Mouse (Mus musculus) CD4-positive, CD25-positive, alpha-beta regulatory T cell, adult 4 months (primary cell): ENCODE measurements around the gene Slc39a7. TPM values are rescaled to one million over a fixed set of nuclear protein-coding genes. Genes with fewer than 3 reads are reported as not detected.
"Not testable (repeated sequence)": the region's sequence is repeated elsewhere in the genome, so short reads cannot be mapped to it uniquely, and the experiment has no call there.

Experiments
- ATAC-seq: one replicate; pipeline ENCODE4 v1.8.0; 2017
- polyA plus RNA-seq, 2 experiments: library from polyadenylated mRNA; unstranded; fragments of 100-300 nt; shearing (Covaris generic); gene quantifications; one replicate each; pipeline ENCODE4 v1.2.1; 2017

Slc39a7 gene
- polyA plus RNA-seq, 2 experiments from 2014 or later, result 53.0 to 92.6 TPM

DNA sequence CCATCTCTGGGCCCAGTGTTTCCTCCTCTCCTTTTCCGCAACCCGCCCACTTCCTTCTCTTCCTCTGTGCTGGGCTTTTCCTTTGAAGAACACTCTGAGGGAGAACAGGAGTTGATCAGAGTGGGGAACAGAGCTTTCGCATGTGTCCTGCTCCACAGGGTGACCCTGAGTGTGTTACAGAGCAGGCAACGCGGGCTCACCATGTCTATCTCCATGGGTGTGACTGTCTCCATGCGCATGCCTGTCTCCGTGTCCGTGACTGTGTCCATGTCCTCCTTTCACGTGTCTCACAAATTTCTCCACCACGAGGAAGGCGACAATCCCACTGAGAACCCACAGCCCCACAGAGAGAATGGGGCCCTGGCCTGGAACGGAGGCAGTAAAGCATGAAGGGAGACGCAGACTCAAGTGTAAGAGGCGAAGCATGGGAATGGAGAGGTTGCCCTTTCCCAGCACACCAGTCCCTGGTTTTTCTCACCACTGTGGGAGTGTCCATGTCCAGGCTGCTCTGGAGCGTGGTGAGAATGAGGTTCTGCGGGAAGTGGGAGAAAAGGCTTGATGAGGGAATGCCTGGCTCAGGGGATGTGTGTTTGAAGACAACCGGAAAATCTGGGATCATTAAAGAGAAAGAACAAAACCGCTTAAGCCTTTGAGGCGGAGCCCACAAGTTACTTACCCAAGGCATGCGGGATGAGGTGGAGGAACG is 1.4 kb downstream of the Slc39a7 start:
- ATAC-seq, result no peak

- no peak for ATAC-seq
These were observed 2.2 kb downstream of the Slc39a7 start for GRCm38 (mm10) chr17:34029150-34029889.

DNA sequence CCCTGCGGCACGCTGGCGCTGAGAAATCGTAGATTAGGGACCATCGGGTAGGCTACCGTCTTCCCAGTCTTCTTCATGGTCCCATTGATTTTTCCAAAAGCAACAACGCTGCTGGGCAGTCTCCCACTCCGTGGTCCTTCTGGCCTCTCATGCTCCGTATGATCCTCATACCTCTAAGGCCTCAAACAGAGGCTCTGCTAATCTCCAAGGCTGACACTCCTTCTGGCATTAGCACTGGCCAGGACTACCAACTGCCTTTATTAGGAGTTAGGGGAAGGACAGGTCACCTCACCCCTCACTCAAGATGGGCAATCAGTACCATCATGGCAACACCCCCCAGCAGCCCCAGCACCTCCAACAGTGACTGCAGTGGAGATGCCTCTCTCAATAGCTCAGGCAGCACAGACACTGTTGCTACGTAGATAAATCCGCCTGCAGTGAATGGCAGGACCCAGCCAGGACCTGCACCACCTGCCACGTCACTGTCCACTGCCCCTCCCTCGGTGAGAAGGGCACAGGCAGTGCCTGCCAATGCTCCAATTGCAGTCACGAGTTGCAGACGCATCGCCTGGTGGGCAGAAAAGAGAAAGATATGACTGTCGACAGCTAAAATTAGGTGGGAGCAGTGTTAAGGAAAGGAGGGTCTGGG is 2.9 kb downstream of the Slc39a7 start:
- no peak for ATAC-seq

DNA sequence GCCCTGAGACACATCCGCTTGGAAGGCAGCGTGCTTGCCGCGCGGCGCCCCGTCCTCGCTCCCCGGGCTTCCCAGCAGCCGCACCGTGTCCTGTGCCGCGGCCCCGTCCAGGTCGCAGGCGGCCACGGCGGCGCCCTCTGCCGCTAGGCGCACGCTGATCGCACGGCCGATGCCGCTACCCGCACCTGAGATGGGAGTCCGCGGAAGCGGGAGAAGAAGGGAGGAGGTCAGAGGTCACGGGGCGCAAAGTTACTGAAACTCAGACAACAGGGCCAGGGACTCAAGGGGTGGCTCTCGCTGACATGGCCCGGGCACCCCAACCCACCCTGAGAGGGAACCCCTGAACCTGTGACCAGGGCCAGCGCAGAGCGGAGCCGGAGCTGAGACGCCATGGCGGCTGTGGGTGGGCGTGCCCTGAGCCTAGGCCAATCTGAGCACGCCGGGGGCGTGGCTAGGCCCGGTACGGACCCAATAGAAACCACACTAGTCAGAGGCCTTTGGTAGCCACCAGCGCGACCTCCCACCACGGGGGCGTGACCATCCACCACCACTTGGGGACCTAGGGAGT is 3.7 kb downstream of the Slc39a7 start, which contains the start of gene H2-Ke6:
TSS of gene H2-Ke6 (minus strand) at position 405 of the 568 bp plus-strand sequence.
- peak; percentile 50 for ATAC-seq

GRCm38 (mm10) chr17:34026917-34027655 is 4.4 kb downstream of the Slc39a7 start:
- ATAC-seq, result peak; percentile 46

GRCm38 (mm10) chr17:34026221-34026620 is 5.3 kb downstream of the Slc39a7 start:
- no peak for ATAC-seq

GRCm38 (mm10) chr17:34025756-34026151 is 5.7 kb downstream of the Slc39a7 start:
- no peak for ATAC-seq

GRCm38 (mm10) chr17:34024861-34025755 is 6.4 kb downstream of the Slc39a7 start:
- ATAC-seq, result no peak

DNA sequence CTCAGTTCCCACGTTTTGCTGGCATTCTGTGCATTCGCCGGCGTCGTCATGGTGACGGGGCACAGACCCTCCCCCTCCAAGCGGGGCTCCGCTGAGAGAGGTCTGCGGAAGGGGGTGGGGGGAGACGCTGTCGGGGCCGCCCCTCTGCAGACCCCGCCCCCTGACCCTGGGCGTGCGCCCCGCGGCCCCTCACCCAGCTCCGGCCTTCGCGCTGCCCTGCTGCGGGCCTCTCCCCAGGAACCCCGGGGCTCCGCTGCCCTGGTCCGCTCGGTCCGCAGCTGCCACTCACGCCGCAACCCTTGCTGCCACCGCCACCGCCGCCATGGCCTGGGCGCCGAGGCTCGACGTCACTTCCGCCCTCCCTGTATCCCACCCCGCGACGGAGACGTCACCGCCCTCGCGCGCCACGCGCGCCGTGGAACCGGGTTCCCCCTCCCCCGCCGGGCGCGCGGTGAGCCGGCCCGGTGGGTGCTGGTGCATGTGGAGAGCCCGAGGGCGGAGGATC is 7.1 kb downstream of the Slc39a7 start, which contains the start of gene Ring1:
TSS of gene Ring1 (minus strand) at position 364 of the 505 bp plus-strand sequence.
- ATAC-seq, result peak; percentile 61

DNA sequence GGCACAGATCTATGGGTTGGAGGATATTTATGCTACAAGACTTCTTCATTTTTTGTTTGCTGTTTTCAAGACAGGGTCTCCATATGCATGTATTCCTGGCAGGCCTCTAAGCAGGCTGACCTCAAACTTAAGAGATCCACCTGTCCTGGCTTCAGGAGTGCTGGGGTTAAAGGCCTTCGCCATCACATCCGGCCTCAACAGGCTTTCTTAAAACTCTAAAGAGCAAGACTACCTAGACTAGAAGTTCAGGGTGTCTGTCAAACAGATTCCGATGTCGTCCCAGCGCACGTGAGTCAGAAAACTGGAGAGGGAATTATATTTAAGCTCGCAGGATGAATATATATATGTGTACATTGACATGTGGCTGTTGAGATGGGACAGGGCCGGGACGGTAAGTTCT is 7.8 kb downstream of the Slc39a7 start:
- no peak for ATAC-seq

- no peak for ATAC-seq
These were observed 8.5 kb downstream of the Slc39a7 start for GRCm38 (mm10) chr17:34022987-34023386.

GRCm38 (mm10) chr17:34022414-34022783 is 9.1 kb downstream of the Slc39a7 start:
- ATAC-seq, result no peak

- ATAC-seq, result no peak
These were observed 9.7 kb downstream of the Slc39a7 start for GRCm38 (mm10) chr17:34021539-34022413.

- no peak for ATAC-seq
These were observed 18.0 kb downstream of the Slc39a7 start for GRCm38 (mm10) chr17:34013436-34013835.

DNA sequence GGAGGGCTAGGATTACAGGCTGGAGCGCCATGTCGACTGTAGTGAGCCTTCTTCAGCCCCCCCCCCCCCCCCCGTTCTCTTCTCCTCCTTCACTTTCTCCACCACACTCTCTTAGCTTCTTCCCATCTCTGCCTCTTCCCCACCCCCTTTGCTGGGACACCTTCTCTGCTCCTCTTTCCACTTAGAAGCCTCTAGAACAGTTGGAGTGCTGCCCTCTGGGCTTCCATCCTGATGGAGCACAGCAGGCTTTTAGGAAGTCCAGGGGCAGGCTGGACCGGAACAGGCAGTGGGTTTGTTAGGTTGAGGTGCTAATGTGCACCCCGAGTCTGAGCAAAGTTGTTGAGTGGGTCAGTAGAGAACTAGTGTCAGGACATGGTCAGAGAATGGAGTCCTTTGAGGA is 21.3 kb downstream of the Slc39a7 start:
- no peak for ATAC-seq

DNA sequence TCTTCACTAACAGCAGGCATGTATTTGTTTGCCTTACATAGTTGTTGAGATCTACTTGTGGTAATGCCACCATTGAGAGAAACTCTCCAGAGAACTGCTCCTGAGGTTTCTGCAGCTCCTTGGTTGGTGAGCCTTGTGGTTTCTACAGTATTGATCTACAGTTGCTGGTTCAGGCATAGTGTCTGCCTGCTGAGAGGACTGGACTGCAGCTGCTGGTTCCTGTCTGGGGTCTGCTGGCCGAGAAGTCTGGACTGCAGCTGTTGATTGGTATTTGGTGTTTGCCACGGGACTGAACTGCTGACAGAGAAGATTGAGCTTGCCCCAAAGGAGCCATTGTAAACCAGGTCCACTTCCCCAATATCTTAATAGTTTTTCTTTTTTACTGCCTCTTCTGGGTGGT is 24.9 kb downstream of the Slc39a7 start:
- no peak for ATAC-seq

GRCm38 (mm10) chr17:34003426-34003825 is 28.1 kb downstream of the Slc39a7 start:
- no peak for ATAC-seq

DNA sequence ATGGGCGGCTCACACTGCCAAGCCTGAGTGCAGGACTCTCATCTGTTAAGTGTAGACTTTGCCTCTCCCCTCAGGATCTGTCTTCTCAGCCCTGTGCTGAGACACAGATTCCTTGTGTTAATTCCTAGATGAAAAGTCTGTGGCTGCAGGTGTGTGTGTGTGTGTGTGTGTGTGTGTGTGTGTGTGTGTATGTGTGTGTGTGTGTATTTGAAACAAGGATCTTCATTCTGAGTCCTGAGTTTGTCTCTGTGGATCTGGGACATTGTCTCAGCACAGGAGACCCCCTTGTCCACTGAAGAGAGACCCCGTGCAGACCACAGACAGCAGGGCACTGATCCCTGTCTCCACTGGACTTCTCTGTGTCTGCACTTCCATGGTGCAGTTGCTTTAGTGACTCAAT is 30.7 kb downstream of the Slc39a7 start:
- ATAC-seq, result not testable (repeated sequence)

DNA sequence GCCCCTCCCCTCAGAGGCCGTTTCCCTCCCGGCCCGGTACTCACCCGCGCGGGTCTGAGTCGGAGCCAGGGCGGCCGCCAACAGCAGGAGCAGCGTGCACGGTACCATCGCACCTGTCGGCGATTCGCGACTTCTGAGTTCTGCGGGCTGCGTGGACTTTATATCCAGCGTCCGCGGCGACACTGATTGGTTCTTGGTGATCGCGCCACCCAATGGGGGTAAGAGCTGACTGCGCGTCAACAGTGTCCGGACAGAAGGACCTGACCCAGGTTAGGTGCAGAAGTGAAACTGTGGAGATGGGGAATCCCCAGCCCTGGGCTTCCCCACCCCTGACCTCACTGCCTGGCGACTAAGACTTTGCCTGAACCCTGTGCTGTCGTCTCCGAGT is 31.3 kb downstream of the Slc39a7 start, which contains the start of gene H2-K1:
TSS of gene H2-K1 (minus strand) at position 198 of the 388 bp plus-strand sequence.
- ATAC-seq, result peak; percentile 91
